Mouse (Mus musculus) heart, adult 2 months (tissue): ENCODE results near the gene Acaca.

Experiments used
- CTCF ChIP-seq: fragments of 200-600 bp; IDR thresholded peaks from 2 replicates; pipeline ENCODE4 v1.8.1; 2022; ENCODE audit warnings: antibody characterized with exemption, mild to moderate bottlenecking, moderate library complexity
- EP300 ChIP-seq: fragments of 200-500 bp; IDR thresholded peaks from 2 replicates; pipeline ENCODE4 v1.6.1; 2011; ENCODE audit warnings: low read depth, low read length, control low read depth; ENCODE audit not compliant: insufficient read depth
- POLR2A ChIP-seq: fragments of 200-500 bp; IDR thresholded peaks from 2 replicates; pipeline ENCODE4 v1.6.1; 2011; ENCODE audit warnings: mild to moderate bottlenecking, low read depth, low read length, control low read depth; ENCODE audit not compliant: insufficient read depth

GRCm38 (mm10) chr11:84134331-84134860 lies 4.9 kb downstream of the Acaca start:
- TF ChIP-seq POLR2A = no peak
- peak; percentile 43 for TF ChIP-seq CTCF
- TF ChIP-seq EP300 = no peak
